Mouse (Mus musculus) gastrocnemius, postnatal 10 days (tissue): ENCODE measurements around the gene Rogdi. TPM values are rescaled to one million over a fixed set of nuclear protein-coding genes. Genes with fewer than 3 reads are reported as not detected.

Source experiments
- DNase-seq: peaks from one replicate; pipeline ENCODE4 v3.0.0; 2021; ENCODE audit warnings: mixed read lengths
- long read RNA-seq, 2 experiments: library from polyadenylated mRNA; stranded (forward); transcript quantifications; one replicate each; pipeline ENCODE4 v2.0.0; 2021
- total RNA-seq, 2 experiments: library from RNA; stranded (reverse); gene quantifications; 2 replicates each; pipeline ENCODE4 v1.2.3; 2021

The Rogdi gene
- 10 to 100 TPM; 11.7 to 16.7 TPM for total RNA-seq
- long read RNA-seq, experiment 1, transcript Rogdi-207 (11 exons, 1,355 nt), result major isoform, 12 of 14 reads
- long read RNA-seq, experiment 1, partial matches to known transcripts, result 0 of 14 reads
- long read RNA-seq, experiment 1, other reads (novel, unspliced or antisense), result 2 of 14 reads
- long read RNA-seq, experiment 2, transcript Rogdi-207 (11 exons, 1,355 nt), result major isoform, 12 of 14 reads
- long read RNA-seq, experiment 2, partial matches to known transcripts, result 0 of 14 reads
- long read RNA-seq, experiment 2, other reads (novel, unspliced or antisense), result 2 of 14 reads

DNA sequence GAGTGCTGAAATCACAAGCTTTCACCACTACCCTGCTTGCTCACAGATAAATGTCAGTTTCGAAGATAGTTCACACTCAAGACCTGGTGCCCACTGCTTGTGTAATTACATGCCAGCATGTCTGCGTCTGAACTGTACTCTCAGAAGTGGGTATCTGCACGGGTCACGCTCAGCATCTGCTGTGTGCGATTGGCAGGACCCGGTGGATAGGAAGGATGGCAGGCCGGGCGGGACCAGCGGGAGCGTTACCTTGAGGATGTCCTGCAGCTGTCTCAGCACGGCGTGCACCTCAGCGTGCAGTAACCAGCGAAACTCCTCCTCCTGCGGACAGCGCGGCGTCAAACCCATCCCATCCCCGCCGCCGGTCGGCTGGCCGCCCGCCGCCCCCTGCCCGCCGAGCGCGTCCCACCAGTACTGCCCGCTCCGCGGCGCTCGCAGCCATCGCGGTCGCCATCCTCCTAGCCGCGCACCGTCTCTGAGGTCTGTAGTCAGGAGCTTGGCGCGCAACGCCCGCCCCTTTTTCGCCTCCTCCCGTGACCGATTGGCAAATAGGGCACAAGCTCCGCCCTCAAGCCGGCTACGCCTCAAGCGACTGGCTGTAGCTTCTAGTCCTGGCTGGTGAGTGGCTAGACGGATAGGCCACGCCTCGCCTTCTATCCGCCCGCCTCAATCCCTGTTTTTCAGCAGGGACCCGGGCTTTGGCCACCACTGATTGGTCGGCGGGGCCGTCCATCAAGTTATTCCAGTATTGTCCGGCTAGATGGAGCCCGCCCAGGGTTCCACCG lies at the start of gene Rogdi:
Gene Rogdi (minus strand): TSS at position 500 of the 785 bp plus-strand sequence.
- DNase-seq, result peak; percentile 96

DNA sequence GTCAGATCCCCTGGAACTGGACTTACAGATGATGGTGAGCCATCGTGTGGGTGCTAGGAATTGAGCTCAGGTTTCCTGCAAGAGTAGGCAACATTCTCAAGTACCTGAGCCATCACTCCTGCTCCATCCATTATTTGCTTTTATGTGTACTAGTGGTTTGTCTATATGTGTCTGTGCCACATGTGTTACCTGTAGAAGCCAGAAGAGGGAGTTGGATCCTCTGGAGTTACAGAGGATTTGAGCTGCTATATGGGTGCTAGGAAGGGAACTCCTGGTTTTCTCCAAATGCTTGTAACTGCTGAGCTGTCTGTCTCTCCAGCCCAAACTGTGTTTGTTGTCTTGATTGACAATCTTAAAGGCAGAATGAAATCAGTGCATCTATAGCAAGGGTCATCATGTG lies 44.8 kb upstream of the Rogdi start:
- DNase-seq, result no peak

DNA sequence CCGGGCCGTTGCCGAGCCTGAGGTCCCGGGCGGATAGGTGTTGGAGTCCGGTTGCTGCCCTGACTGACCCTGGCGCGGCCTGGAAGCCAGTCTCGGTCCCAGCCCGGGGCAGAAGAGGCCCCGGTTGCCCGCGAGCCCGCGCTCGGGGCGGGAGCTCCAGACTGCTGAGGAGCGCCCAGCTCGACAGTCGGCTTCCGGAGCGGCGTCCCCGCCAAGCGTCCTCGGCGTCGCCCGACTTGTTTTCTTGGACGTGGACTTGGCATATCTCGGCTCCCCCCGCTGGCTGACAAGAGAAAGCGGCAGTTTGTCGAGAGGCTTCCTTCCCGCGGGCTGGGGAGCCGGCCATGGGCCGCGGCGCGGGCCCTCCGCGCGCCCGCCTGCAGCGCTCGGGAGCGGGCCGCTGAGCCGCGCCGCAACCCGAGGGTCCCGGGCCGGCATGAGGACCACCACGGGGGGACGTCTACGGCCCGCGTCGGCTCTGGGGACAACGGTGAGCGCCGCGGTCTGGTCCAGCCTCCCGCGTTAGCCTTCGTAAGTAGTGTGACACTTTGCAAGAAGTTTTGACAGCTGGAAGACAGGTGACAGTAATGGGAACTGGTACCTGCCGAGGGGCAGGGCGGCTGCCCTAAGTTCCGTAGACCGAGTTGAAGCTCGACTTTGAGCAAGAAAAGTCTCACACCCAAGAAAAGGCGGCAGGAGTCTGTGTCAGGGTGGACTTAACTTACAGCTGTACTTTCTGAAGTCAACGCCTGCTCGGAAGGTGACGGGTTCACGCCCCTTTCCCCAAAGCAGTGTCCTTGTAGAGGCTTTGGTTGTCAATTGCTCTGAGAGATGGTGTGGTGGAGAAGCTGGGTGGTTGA lies 37.1 kb upstream of the Rogdi start:
- peak; percentile 79 for DNase-seq

DNA sequence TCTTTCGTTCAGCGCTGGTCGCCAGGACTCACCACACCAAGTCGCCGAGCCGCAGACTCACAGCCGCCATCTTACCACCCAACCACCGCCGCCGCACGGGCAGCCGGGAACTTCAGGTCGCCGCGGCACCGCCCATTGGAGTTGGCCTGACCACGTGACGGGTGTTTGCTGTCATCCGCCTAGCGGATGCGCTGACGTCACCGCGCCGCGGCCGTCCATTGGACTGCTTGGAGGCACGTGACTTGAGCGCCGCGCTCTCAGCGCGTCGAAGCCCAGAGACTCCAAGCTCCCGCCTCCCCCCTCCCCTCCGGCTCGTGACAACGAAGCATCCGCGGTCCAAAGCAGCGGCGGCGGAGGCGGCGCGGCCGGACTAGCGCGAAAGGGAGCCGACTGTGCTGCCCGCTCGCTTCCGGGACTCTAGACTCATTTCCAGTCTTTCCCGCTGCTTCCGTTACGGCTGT lies 36.5 kb upstream of the Rogdi start, which contains the start of the genes Glyr1 and Ubn1:
Gene Glyr1 (minus strand): TSS at position 90 of the 461 bp plus-strand sequence.
Gene Ubn1 (plus strand): TSS at position 284 of the 461 bp plus-strand sequence.
- DNase-seq, result peak; percentile 99

DNA sequence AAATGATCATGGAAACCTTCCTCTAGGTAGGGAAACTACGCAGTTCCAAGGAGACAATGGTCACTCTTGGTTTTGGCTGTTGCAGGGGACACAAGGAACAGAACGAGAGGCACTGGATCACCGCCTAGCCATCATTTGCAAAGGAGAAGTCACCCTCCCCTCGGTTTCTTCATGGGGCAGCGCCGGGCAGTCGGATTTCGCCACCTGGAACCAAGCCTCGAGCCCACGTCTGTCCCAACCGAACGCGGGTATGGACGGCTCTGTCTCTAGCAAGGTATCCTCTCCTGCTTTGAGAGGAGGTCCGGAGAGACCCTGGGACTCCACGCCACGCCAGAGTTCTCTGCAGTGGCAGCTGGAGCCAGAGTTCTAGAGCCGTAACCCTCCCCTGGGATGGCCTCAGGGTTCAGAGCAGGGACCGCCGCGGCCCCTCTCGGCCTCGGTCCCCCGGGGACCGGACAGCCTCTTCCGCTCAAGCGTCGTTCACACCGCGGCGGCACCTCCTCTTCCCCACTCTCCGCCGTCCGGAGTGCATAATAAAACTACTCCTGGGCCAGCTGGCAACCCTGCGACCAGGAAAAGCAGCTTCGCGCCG lies 35.9 kb upstream of the Rogdi start:
- no peak for DNase-seq

DNA sequence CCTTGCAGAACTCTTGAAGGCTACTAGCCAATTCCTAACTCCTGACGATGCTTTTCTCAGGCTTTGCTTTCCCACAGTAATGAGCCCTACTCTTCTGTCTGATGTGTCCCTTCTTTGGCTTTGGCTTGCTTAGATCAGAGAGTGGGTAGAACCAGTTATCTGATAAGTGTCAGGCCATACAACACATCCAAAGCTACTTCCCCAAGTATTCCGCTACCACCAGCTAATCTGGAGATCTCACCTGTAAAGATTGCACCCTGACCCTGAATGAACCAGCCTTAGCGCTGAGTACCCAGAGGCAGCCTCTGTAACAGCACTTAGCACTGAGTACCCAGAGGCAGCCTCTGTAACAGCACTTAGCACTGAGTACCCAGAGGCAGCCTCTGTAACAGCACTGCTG lies 32.0 kb upstream of the Rogdi start:
- DNase-seq, result no peak

DNA sequence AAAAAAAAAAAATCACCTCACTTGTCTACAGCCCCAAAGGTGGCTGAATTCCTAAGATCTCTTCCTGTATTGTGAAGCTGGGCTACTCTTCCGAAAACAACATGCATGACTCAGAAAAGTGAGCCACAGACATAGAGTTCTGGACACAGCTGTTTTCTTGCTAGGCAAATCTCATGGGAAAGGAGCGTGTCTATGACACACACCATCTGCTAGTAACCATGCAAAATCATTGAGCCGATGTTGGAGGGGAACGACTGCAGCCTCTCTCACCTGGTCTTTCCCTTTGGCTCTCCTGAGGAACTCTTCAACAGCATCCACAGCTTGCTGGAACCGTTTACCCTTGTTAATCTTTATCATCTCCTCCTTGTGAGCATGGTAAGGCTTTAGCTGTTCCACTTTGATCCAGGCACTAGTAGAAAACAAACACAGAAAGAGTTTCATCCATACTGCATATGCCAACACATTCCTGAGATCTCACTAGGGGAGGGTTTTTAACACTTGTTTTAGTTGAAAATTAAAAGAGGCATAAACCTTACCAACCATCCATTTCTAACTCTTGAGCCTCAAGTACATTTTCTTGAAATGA lies 23.4 kb upstream of the Rogdi start:
- DNase-seq, result no peak

DNA sequence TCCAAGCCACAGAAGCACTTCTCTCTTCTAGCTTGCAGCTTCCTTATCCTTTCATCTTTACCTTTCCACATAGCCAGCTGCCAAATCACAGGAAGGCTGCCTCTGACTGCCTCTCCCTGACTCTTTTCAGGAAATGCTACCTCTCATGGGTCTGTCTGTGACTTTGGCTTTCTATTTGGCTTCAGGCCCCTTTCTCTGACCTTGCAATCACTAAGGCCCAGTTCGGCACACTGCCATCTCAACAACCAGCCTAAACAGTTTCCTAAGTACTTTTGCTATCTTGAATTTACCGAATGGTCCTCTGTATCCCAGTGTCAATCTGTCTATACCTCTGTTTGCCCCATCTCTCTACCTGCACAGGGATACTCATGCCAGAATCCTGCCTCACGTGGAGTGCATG lies 22.2 kb upstream of the Rogdi start:
- no peak for DNase-seq

DNA sequence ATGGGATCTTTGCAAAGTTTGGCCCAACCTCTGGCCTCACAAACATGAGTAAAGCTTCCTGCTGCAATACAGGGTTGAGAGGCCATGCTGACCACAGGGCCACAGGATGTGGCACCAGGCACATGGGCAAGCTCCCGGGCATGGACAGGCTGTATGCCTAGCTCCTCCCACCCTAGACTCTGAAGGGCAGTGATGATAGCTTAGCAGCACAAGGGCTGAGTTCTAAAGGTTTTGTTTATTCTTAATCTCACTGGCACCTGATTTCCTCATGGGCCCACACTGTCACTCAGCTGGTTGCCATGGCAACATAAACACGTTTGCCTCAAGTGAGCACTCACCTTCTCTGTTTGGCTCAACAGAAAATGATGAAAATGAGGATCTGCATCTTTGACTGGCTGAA lies 16.5 kb upstream of the Rogdi start:
- DNase-seq, result no peak

DNA sequence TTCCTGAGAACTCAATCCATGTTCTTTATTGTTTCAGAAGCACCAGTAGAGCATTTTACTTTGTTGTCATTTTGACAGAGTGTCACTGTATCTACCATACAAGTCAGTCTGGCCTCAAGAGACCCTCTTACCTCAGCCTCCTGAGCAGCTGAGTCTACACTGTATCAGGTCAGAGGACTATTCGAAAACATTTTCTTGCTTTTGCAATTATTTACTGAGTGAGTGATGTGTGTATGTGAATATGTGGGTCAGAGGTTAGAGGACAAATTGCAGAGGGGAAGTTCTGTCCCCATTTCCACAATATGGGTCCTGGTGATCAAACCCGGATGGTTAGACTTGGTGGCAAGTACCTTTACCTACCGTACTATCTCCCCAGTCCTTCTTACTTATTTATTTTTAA lies 10.7 kb upstream of the Rogdi start:
- DNase-seq, result no peak

DNA sequence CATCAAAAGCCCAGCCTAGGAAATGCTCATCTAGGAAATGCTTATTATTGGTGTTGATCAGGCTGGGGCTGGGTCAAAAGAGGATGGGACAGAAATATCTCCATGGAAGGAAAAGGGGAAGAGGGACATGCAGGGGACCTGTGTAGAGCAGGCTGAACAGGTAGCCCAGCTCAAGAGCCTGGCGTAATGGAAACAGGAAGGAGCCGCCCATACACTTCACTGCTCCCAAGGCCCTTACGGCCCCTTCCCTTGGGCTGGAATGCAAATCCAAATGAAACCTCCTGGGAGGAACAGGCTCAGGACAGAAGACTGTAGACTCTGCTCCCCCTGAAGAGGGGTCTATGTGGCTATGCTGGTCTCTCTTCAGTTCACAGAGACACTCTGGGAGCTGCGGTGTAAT lies 1.2 kb upstream of the Rogdi start:
- DNase-seq, result no peak

DNA sequence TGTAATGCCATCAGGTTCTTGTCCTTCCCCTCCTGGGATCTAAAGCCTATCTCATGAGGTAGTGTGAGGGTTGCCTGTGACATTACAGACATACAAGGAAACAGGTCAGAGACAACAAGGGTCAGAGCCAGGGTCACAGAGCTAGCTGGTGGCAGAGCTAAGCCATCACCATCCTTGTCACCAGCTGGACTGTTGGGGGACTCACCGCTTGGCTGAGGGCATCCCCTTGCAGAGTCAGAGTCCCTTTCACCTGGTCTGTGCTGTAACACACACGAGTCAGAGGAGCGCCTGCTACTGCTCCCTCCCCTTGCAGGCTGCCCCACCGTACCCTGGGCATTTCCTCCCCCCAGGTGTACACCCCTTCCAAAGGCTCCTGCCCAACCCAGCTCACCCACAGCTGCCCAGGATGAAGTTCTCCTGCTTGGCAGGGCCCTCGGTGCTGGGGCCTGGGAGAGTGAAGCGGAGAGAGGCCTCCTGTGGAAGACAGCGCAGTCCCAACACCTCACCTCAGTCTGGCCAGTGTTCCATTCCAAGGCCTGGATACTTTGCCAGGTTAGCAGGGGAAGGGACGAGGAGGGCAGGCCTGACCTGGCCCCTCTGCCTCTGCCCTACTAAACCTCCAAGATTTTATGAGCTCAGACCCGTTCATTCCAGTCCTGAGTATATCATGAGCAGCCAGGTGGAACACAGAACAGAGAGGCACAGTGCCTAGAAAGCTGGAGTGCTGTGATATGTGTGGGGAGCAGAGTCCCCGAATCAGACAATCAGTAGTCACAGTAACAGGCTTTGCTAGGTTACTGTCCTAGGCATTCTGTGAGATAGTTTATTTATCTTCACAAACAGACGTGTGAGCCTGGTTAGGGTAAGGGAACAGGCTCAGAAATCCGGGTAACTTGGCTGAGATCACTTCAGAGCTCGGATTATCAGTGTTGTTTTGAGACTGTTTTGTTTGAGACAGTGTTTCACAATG lies 1.0 kb downstream of the Rogdi start:
- DNase-seq, result no peak

DNA sequence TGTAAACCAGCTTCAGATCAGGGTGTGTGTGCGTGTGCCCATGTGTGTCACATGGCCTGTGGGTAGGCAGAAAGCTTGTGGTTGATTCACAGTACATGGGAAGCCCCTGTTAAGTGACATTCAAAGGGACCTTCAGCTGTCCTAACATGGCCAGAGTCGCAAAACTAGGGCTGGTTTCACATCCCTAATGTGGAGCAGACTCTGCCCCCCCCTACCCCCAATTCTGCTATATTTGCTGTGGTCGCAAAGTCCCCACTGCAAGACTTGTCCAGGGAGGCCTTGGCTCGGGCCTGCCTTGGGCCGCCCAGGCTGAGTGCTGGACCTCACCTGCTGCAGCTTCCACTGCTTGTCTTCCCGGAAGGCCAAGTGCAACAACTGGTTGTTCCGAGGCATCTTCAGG lies 2.1 kb downstream of the Rogdi start:
- no peak for DNase-seq

DNA sequence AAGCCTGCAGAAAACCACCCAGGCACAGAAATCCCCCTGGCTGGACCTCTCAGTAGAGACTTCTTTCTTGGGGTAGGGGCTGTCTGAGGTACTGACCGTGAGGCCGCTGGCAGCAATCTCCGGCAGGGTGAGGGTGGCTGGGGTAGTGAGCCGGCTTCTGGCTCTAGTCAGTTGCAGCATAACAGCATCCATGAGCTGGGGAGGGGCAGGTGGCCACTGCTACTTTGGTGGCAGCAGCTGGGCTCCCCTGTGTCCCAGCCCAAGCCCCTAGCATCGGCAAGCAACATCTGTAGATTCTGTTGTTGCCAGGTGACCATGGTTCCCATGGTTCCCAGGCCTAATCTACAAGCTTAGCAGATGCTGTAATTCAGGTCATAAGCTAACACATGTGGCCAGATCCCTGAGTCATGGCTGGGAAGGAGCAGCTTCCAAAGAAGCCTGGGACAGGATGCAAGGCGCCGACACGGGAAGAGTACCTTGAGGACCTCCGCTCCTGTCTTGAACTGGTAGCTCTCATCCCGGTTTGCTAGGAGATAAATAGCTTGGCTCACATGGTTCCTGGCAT lies 2.9 kb downstream of the Rogdi start:
- DNase-seq, result no peak

DNA sequence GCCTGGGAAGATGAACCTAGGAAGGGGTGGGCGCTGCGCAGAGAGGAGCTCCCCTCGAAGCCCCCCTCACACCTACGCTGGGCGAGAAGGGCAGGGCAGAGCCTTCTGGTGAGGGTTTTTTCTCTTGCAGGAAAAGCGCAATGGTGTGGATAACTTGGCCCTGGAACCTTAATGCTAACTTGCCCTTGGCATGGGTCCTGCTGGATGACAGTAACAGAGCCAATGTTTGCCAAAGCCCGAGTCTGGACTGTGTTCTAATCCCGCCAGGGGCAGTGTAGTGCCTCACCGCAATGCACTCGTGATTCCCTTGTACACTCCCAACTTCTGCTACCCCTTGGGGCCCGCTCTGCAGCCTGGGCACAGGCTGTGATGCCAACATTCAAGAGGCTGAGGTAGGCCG lies 5.3 kb downstream of the Rogdi start:
- DNase-seq, result no peak

DNA sequence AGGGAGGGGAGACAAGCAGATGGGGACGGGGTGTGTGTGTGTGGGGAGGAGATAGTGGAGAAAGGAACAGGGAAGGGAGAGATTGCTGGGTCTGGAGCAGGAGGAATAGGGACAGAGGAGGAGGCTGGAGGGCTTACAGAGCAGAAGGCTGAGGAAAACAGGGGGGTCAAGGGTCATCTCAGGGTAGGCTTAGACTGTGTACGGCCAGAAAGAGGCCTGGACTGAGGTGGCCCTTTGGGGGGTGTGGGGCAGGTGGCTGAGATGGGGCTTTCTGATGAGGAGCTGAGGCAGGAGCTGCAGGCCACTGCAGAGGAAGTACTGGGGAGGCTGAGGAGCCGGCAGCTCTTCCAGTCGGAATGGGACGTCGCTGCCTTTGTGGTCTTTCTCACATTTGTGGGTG lies 5.9 kb downstream of the Rogdi start:
- DNase-seq, result no peak

DNA sequence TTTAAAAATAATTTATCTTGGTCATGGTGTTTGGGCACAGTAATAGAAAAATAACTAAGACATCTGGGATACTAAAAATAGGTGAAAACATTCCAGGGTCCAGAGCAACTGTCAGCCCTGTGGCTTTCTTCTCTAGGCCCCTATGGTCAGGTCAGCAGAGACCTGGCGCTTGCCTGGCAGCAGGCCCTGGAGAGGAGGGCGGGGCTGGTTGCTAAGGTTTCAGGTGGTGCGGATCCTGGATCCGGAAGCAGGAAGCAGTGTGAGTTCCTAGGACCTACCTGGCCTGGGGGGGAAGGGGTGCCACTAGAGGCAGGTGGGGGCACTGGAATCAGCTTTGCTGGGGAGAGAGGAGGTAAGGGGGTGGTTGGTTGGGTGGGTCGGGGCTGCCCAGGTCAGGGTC lies 6.3 kb downstream of the Rogdi start, which contains the start of gene Smim22:
Gene Smim22 (plus strand): TSS at position 222 of the 400 bp plus-strand sequence.
- DNase-seq, result no peak

DNA sequence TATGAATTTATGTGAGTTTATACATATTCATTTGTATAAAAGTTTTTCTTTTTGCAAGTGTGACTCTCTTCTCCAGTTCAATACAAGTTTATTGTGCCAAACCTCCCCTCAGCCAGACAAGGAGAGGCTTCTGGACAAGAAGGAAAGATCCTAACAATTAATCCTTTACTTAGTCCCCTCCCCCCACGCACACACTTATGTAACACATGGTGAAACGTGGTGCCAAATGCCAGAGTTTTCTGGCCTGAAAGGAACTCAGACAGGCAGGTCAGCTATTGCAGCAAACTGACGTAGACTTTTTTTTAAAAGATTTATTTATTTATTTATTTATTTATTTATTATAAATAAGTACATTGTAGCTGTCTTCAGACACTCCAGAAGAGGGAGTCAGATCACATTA lies 12.7 kb downstream of the Rogdi start:
- DNase-seq, result no peak

DNA sequence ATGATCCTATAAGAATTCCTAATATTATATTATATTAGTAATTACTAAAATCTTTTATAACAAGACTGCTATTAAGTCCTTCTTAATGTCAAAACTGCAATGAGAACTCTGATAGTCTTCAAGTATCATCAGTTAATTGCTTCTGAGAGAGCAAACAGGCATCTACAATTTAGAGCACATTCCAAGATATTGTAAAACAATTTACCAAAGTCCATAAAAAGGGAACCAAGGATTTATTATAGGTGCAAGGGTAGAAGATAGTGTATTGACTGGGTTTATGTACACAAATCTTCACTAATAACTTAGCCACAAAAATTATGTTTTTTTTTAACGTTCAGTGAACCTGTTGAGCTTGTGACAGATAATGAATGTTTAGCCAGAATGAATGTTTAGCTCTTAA lies 14.4 kb downstream of the Rogdi start:
- DNase-seq, result no peak

DNA sequence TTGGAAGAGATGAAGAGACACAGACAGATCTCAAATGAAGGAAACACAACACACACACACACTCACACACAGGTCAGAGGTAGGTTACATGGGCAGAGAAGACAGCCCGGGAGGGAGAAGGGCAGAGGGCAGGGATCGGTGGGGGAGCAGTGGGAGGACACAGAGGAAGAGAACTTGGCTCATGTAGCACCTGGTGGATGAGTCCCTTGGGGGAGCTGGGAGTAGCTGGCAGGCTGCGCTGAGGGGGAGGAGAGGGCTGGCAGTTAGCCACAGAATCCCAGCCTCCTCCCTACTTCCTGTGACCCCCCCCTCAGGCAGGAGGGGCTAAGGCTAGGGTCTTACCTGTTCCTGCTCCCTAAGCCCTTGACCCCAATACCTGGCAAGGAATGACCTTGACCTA lies 15.8 kb downstream of the Rogdi start, which contains the start of gene Sept12:
Gene Sept12 (minus strand): TSS at position 300 of the 400 bp plus-strand sequence.
- DNase-seq, result no peak
